Mouse (Mus musculus) erythroblast, adult 5-6 weeks (primary cell): ENCODE measurements around the gene C1galt1c1. TPM values are rescaled to one million over a fixed set of nuclear protein-coding genes. Genes with fewer than 3 reads are reported as not detected.

ENCODE experiments used
- total RNA-seq, 2 experiments: library from RNA; stranded (forward) in 1 of 2; stranded (reverse) in 1 of 2; fragments of 150-400 nt in 1 of 2; fragments of 200-764, 138-1000 nt in 1 of 2; gene quantifications; 2 replicates each; pipeline versions ENCODE4 v1.2.3 to v1.2.4; 2015 to 2017; ENCODE audit warnings: low replicate concordance in 2 of 2

Gene C1galt1c1
- total RNA-seq, 2 experiments from 2014 or later = 15.0 to 21.7 TPM

Other genes with a start within 250 kb of the C1galt1c1 start
- 85.7 and 86.5 TPM in 2 replicates for gene Lamp2, start 178.6 kb downstream of the C1galt1c1 start, total RNA-seq (2015; ENCODE audit: low replicate concordance)
- gene Lamp2, start 178.6 kb downstream of the C1galt1c1 start, total RNA-seq (2017; ENCODE audit: low replicate concordance) = 50.0 and 58.9 TPM in 2 replicates
- gene Cul4b, start 58.9 kb downstream of the C1galt1c1 start, total RNA-seq (2015; ENCODE audit: low replicate concordance) = 12.7 and 29.5 TPM in 2 replicates
- gene Cul4b, start 58.9 kb downstream of the C1galt1c1 start, total RNA-seq (2017; ENCODE audit: low replicate concordance) = 17.4 and 17.9 TPM in 2 replicates
- 8.1 and 36.4 TPM in 2 replicates for gene Mcts1, start 34.5 kb downstream of the C1galt1c1 start, total RNA-seq (2015; ENCODE audit: low replicate concordance)
- gene Mcts1, start 34.5 kb downstream of the C1galt1c1 start, total RNA-seq (2017; ENCODE audit: low replicate concordance) = 11.7 and 21.2 TPM in 2 replicates
- gene 6030498E09Rik, start 137.6 kb upstream of the C1galt1c1 start, total RNA-seq (2015; ENCODE audit: low replicate concordance) = not detected in 2 replicates
- not detected in 2 replicates for gene 6030498E09Rik, start 137.6 kb upstream of the C1galt1c1 start, total RNA-seq (2017; ENCODE audit: low replicate concordance)